In the genomic region with DNA sequence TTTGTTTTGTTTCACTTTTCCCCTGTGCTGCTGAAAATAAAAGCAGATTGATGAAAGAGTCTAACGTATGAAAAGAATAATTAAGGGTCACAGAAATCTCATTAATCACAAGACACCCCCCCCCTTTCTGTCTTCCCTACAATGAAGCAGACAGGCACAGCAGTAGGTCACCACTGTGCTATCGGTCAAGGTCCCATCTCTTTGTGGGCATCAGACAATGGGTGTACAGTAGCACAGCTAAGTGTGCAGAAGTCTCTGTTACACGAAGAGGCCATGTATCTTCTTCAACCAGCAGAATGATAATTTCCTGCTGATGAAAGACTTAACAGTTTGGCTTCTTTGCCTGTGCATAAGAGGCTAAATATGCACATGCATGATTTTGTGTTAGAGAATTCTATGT, we compare ENCODE assay signal across 24 mouse cellular contexts. TPM values are rescaled to one million over a fixed set of nuclear protein-coding genes. Genes with fewer than 3 reads are reported as not detected.
"Had no signal": no experiment of that assay in that cellular context is flagged by ENCODE, and none has a peak within 500 bp of the region (broad histone marks: within the 10 kb centered on the region; RNA-seq: fewer than 3 reads in every experiment).

No protein-coding gene starts in this region.

- H3K4me3 ChIP-seq: midbrain, embryonic 10.5 days; midbrain, embryonic 12.5 days; myocyte; neural tube, embryonic 13.5 days; neural tube, embryonic 15.5 days; stomach, embryonic 15.5 days had no signal

- ATAC-seq: midbrain, embryonic 16.5 days had no signal

- H3K4me1 ChIP-seq: midbrain, embryonic 10.5 days; midbrain, embryonic 12.5 days; neural tube, embryonic 15.5 days; stomach, embryonic 15.5 days had no signal

- H3K36me3 ChIP-seq: neural tube, embryonic 13.5 days; neural tube, embryonic 15.5 days; stomach, embryonic 15.5 days had no signal

- H3K4me2 ChIP-seq: lung, embryonic 14.5 days; midbrain, embryonic 12.5 days; neural tube, embryonic 13.5 days; neural tube, embryonic 15.5 days; stomach, embryonic 15.5 days had no signal

- H3K9me3 ChIP-seq: midbrain, embryonic 10.5 days; midbrain, embryonic 12.5 days; neural tube, embryonic 13.5 days; neural tube, embryonic 15.5 days; stomach, embryonic 15.5 days had no signal

- DNase-seq: lung, adult 18-20 months; lung, embryonic 14.5 days; lung, postnatal 10 days; lung, postnatal 4 days; midbrain, embryonic 14.5 days; right cerebral cortex, adult 18-20 months; right cerebral cortex, postnatal 25 days; right cerebral cortex, postnatal 4 days; spleen, adult 18-20 months; thymus, adult 2 months; thymus, postnatal 25 days; thymus, postnatal 4 days had no signal

- H3K9ac ChIP-seq: lung, embryonic 14.5 days; midbrain, embryonic 12.5 days; neural tube, embryonic 13.5 days; neural tube, embryonic 15.5 days; stomach, embryonic 15.5 days had no signal

- H3K27ac ChIP-seq: midbrain, embryonic 10.5 days; midbrain, embryonic 12.5 days; neural tube, embryonic 13.5 days; neural tube, embryonic 15.5 days; stomach, embryonic 15.5 days; stomach, postnatal 0 days had no signal

- H3K27me3 ChIP-seq: midbrain, embryonic 12.5 days; neural tube, embryonic 13.5 days; neural tube, embryonic 15.5 days; stomach, embryonic 15.5 days had no signal

RNA-seq across cellular contexts. Expression of a gene that starts 49.7 kb away (rescaled TPM):
- polyA plus RNA-seq: liver, embryonic 16.5 days; lung, embryonic 14.5 days; lung, embryonic 16.5 days; midbrain, embryonic 10.5 days; midbrain, embryonic 12.5 days; midbrain, embryonic 14.5 days; midbrain, embryonic 16.5 days; myocyte; neural tube, embryonic 11.5 days; neural tube, embryonic 13.5 days; neural tube, embryonic 15.5 days; small intestine, adult 2 months; stomach, embryonic 15.5 days; stomach, postnatal 0 days; thymus, adult 2 months had no signal
